Mouse (Mus musculus): Measurements from ENCODE around the gene Arfgap2. TPM values are rescaled to one million over a fixed set of nuclear protein-coding genes. Genes with fewer than 3 reads are reported as not detected.

Arfgap2 gene
- polyA plus RNA-seq, 2 experiments = 25.5 to 50.2 TPM

DNA sequence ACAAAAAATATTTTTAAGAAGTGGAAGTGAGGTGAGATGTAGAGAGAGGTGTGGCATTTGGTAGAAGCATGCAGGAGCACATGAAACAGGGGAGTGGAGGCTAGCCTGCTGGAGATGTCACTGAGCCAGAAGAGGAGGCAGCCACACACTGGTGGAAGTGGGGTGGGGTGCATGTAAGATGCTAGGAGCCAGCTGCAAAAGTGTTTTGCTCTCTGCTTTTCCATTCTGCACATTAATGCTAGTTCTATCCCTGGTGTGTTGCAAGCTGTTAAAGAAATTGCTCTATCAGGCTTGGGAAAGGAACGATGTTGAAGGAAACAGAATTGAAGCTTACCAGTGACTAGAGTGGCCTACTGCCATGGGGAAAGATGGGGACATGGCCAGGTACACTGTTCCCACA lies 59.6 kb downstream of the Arfgap2 start:
- no peak for DNase-seq (ENCODE audit: low read depth in 3 of 3, low spot score in 3 of 3)
- no peak for ATAC-seq (ENCODE audit: insufficient read depth)
- no peak for TF ChIP-seq CTCF (IDR thresholded peaks at IDR 0.05; ENCODE audit: low read depth)
- TF ChIP-seq EP300 (IDR thresholded peaks at IDR 0.05; ENCODE audit: low read depth) = no peak
- Histone ChIP-seq H3K9me3 (ENCODE audit: control insufficient read depth, low read length) (no peaks in the 10 kb centered on the region), H3K36me3 (replicated peaks; ENCODE audit: control insufficient read depth, insufficient read depth, low read depth) (no peaks in the 10 kb centered on the region), H3K4me1 (replicated peaks; ENCODE audit: control insufficient read depth in 2 of 2, insufficient read depth in 2 of 2, low read length in 1 of 2) (peaks cover 0 to 6% of the 10 kb centered on the region in 2 experiments; a peak in 1 of 4 replicates), H3K27me3 (ENCODE audit: control insufficient read depth, insufficient read depth, low read length) (no peaks in the 10 kb centered on the region), H3K4me3 (ENCODE audit: insufficient read depth in 1 of 2, low read depth in 2 of 2, low read length in 2 of 2) (no peak overlapping the region), H3K27ac (no peak overlapping the region), H3K4me2 (ENCODE audit: low read depth) (no peak overlapping the region), H3K9ac (replicated peaks) (no peak overlapping the region)
- WGBS (ENCODE audit: insufficient replicate concordance) = 83% methylated on average over 1 of the region's 1 CpGs

DNA sequence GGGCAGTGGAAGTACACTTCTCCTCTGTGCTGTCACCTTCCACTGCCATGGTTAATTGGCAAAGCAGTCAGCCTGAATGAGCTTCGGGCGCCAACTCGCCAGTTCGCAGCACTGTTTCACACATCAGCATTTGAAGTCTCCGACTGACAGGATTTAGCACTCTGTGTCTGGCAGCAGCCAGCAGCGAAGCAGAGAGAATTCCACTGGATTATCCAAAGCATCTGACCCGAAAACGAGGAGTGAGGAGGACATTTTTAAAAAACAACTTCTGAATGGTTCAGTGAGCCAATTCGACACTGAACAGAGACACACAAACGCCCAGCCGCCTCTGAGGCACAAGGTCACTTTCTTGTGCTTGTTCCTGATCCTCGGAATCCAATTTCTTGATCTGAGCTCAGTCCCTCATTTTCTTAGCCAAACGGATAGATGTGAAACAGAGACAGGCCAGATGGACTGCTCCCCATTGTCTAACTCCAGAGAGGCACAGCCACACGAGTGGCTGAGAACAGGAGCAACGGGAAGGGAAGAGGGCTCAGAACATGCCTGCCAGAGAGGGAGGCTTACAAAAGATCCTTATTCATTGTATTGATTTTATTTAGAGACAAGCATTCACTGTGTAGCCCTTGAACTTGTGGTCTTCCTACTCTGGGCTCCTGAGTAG lies 60.1 kb downstream of the Arfgap2 start:
- Histone ChIP-seq H3K4me1 (replicated peaks; ENCODE audit: control insufficient read depth in 2 of 2, insufficient read depth in 2 of 2, low read length in 1 of 2) (peaks cover 0 to 6% of the 10 kb centered on the region in 2 experiments; a peak in 1 of 4 replicates), H3K27me3 (ENCODE audit: control insufficient read depth, insufficient read depth, low read length) (no peaks in the 10 kb centered on the region), H3K4me2 (ENCODE audit: low read depth) (no peak overlapping the region), H3K9me3 (ENCODE audit: control insufficient read depth, low read length) (no peaks in the 10 kb centered on the region), H3K4me3 (ENCODE audit: insufficient read depth in 1 of 2, low read depth in 2 of 2, low read length in 2 of 2) (no peak overlapping the region), H3K36me3 (replicated peaks; ENCODE audit: control insufficient read depth, insufficient read depth, low read depth) (no peaks in the 10 kb centered on the region), H3K27ac (no peak overlapping the region), H3K9ac (replicated peaks) (no peak overlapping the region)
- DNase-seq (ENCODE audit: low read depth in 3 of 3, low spot score in 3 of 3) (no peak), ATAC-seq (ENCODE audit: insufficient read depth) (no peak)
- TF ChIP-seq EP300 (IDR thresholded peaks at IDR 0.05; ENCODE audit: low read depth) (no peak), CTCF (IDR thresholded peaks at IDR 0.05; ENCODE audit: low read depth) (no peak)
- WGBS (ENCODE audit: insufficient replicate concordance) = 67% methylated on average over 15 of the region's 15 CpGs

Other genes with a start within 250 kb of the Arfgap2 start
- 0.55 and 0.78 TPM in 2 replicates for gene Rapsn, start 229.4 kb upstream of the Arfgap2 start, polyA plus RNA-seq (2012; rRNA removed)
- 0.62 and 1.1 TPM in 2 replicates for gene Rapsn, start 229.4 kb upstream of the Arfgap2 start, polyA plus RNA-seq (2014; fragmentation: Nextera tagmentation; extraction: Ambion mirVana)
- 77.7 and 126 TPM in 2 replicates for gene Psmc3, start 211.0 kb upstream of the Arfgap2 start, polyA plus RNA-seq (2012; rRNA removed)
- gene Psmc3, start 211.0 kb upstream of the Arfgap2 start, polyA plus RNA-seq (2014; fragmentation: Nextera tagmentation; extraction: Ambion mirVana) = 174 and 186 TPM in 2 replicates
- gene Slc39a13, start 194.6 kb upstream of the Arfgap2 start, polyA plus RNA-seq (2012; rRNA removed) = 11.1 and 11.2 TPM in 2 replicates
- gene Slc39a13, start 194.6 kb upstream of the Arfgap2 start, polyA plus RNA-seq (2014; fragmentation: Nextera tagmentation; extraction: Ambion mirVana) = 8.1 and 8.4 TPM in 2 replicates
- gene Spi1, start 182.6 kb upstream of the Arfgap2 start, polyA plus RNA-seq (2012; rRNA removed) = 13.3 and 20.5 TPM in 2 replicates
- gene Spi1, start 182.6 kb upstream of the Arfgap2 start, polyA plus RNA-seq (2014; fragmentation: Nextera tagmentation; extraction: Ambion mirVana) = 12.4 and 15.6 TPM in 2 replicates
- gene Mybpc3, start 146.8 kb upstream of the Arfgap2 start, polyA plus RNA-seq (2012; rRNA removed) = 0.03 and 0.04 TPM in 2 replicates
- gene Mybpc3, start 146.8 kb upstream of the Arfgap2 start, polyA plus RNA-seq (2014; fragmentation: Nextera tagmentation; extraction: Ambion mirVana) = not detected in 2 replicates
- 6.3 and 7.1 TPM in 2 replicates for gene Madd, start 81.1 kb upstream of the Arfgap2 start, polyA plus RNA-seq (2012; rRNA removed)
- gene Madd, start 81.1 kb upstream of the Arfgap2 start, polyA plus RNA-seq (2014; fragmentation: Nextera tagmentation; extraction: Ambion mirVana) = 2.7 and 4.8 TPM in 2 replicates
- 14.0 and 14.2 TPM in 2 replicates for gene Nr1h3, start 62.1 kb upstream of the Arfgap2 start, polyA plus RNA-seq (2012; rRNA removed)
- 12.7 and 14.3 TPM in 2 replicates for gene Nr1h3, start 62.1 kb upstream of the Arfgap2 start, polyA plus RNA-seq (2014; fragmentation: Nextera tagmentation; extraction: Ambion mirVana)
- gene Acp2, start 62.1 kb upstream of the Arfgap2 start, polyA plus RNA-seq (2012; rRNA removed) = 5.9 and 7.2 TPM in 2 replicates
- gene Acp2, start 62.1 kb upstream of the Arfgap2 start, polyA plus RNA-seq (2014; fragmentation: Nextera tagmentation; extraction: Ambion mirVana) = 8.9 and 10.1 TPM in 2 replicates
- 8.5 and 9.0 TPM in 2 replicates for gene Ddb2, start 28.0 kb upstream of the Arfgap2 start, polyA plus RNA-seq (2012; rRNA removed)
- gene Ddb2, start 28.0 kb upstream of the Arfgap2 start, polyA plus RNA-seq (2014; fragmentation: Nextera tagmentation; extraction: Ambion mirVana) = 4.9 and 5.9 TPM in 2 replicates
- gene Pacsin3, start 9.0 kb upstream of the Arfgap2 start, polyA plus RNA-seq (2012; rRNA removed) = 8.1 and 11.2 TPM in 2 replicates
- 8.8 and 10.2 TPM in 2 replicates for gene Pacsin3, start 9.0 kb upstream of the Arfgap2 start, polyA plus RNA-seq (2014; fragmentation: Nextera tagmentation; extraction: Ambion mirVana)
- gene 1110051M20Rik, start 179.7 kb downstream of the Arfgap2 start, polyA plus RNA-seq (2012; rRNA removed) = 1.6 and 2.1 TPM in 2 replicates
- 6.6 and 7.3 TPM in 2 replicates for gene 1110051M20Rik, start 179.7 kb downstream of the Arfgap2 start, polyA plus RNA-seq (2014; fragmentation: Nextera tagmentation; extraction: Ambion mirVana)
- gene Lrp4, start 192.5 kb downstream of the Arfgap2 start, polyA plus RNA-seq (2012; rRNA removed) = 0.69 and 0.70 TPM in 2 replicates
- 0.58 and 0.69 TPM in 2 replicates for gene Lrp4, start 192.5 kb downstream of the Arfgap2 start, polyA plus RNA-seq (2014; fragmentation: Nextera tagmentation; extraction: Ambion mirVana)